In the genomic region with DNA sequence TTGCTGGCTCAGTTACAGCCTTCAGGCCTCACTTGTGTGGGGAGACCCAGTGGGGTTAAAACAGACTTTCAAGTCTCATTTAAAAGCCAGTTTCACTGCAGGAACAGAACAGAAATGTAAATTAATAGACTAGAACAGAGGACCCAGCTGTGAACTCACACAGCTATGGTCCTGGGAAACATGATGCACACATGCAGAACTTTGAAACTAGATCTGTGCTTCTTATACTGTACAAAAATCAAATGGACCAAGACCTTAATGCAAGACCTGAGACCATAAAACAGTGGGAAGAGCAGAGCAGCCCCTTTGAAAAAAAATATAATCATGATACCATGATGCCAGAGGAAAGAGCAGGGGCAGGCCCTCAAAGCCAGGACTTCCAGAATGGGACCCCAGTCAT, we compare ENCODE assay signal across 26 mouse cellular contexts. TPM values are rescaled to one million over a fixed set of nuclear protein-coding genes. Genes with fewer than 3 reads are reported as not detected.
"Had no signal": no experiment of that assay in that cellular context is flagged by ENCODE, and none has a peak within 500 bp of the region (broad histone marks: within the 10 kb centered on the region; RNA-seq: fewer than 3 reads in every experiment).

No protein-coding gene starts in this region.

- H3K27ac ChIP-seq: gastrocnemius, adult 2 months; heart, embryonic 10.5 days; hindbrain, embryonic 10.5 days; hindbrain, embryonic 12.5 days; hindbrain, embryonic 14.5 days; intestine, embryonic 15.5 days; layer of hippocampus, adult 2 months; left cerebral cortex, adult 2 months; limb, embryonic 10.5 days; limb, embryonic 12.5 days; liver, embryonic 13.5 days; liver, embryonic 15.5 days had no signal

- H3K9me3 ChIP-seq: heart, embryonic 10.5 days; heart, embryonic 12.5 days; hindbrain, embryonic 10.5 days; hindbrain, embryonic 12.5 days; intestine, embryonic 15.5 days; limb, embryonic 10.5 days; limb, embryonic 12.5 days; liver, embryonic 13.5 days; liver, embryonic 15.5 days had no signal

- H3K9ac ChIP-seq: heart, embryonic 12.5 days; hindbrain, embryonic 12.5 days; hindbrain, embryonic 14.5 days; intestine, embryonic 15.5 days; limb, embryonic 12.5 days; liver, embryonic 13.5 days; liver, embryonic 15.5 days had no signal

- H3K27me3 ChIP-seq: heart, embryonic 12.5 days; hindbrain, embryonic 12.5 days; intestine, embryonic 15.5 days; limb, embryonic 12.5 days; liver, embryonic 13.5 days; liver, embryonic 15.5 days had no signal

- H3K4me2 ChIP-seq: heart, embryonic 12.5 days; hindbrain, embryonic 12.5 days; hindbrain, embryonic 14.5 days; intestine, embryonic 15.5 days; limb, embryonic 12.5 days; liver, embryonic 11.5 days; liver, embryonic 13.5 days; liver, embryonic 15.5 days had no signal

- H3K4me1 ChIP-seq: heart, embryonic 12.5 days; hindbrain, embryonic 10.5 days; intestine, embryonic 15.5 days; liver, embryonic 13.5 days; liver, embryonic 15.5 days had no signal

- DNase-seq: gastrocnemius, adult 2 months; gastrocnemius, postnatal 10 days; gastrocnemius, postnatal 25 days; heart, adult 18-20 months; heart, postnatal 10 days; heart, postnatal 4 days; kidney, adult 2 months; kidney, postnatal 10 days; kidney, postnatal 4 days; liver; liver, embryonic 13.5 days had no signal

- H3K36me3 ChIP-seq: heart, embryonic 10.5 days; heart, embryonic 12.5 days; hindbrain, embryonic 10.5 days; hindbrain, embryonic 12.5 days; intestine, embryonic 15.5 days; limb, embryonic 10.5 days; limb, embryonic 12.5 days; liver, embryonic 13.5 days; liver, embryonic 15.5 days had no signal

- H3K4me3 ChIP-seq: gastrocnemius, adult 2 months; heart, embryonic 10.5 days; heart, embryonic 12.5 days; hindbrain, embryonic 10.5 days; hindbrain, embryonic 12.5 days; intestine, embryonic 15.5 days; layer of hippocampus, adult 2 months; left cerebral cortex, adult 2 months; limb, embryonic 10.5 days; limb, embryonic 12.5 days; liver, embryonic 13.5 days; liver, embryonic 15.5 days had no signal

- ATAC-seq: hindbrain, embryonic 16.5 days; inflammation-experienced regulatory T-cells, adult 6 months; intestine, embryonic 15.5 days; intestine, postnatal 0 days had no signal

RNA-seq across cellular contexts. Expression of gene Pthlh, which starts 49.3 kb away (rescaled TPM):
- polyA plus RNA-seq: inflammation-experienced regulatory T-cells, adult 6 months; liver, embryonic 13.5 days; liver, embryonic 15.5 days had no signal
